Mouse (Mus musculus): ENCODE measurements at regions not wholly inside any gene's neighbourhood (a gene's known extent, or its start where the extent isn't known, plus 50 kb on each side); places are given as distances from the start of the nearest gene placed in this dataset.
"Not testable (repeated sequence)": the region's sequence is repeated elsewhere in the genome, so short reads cannot be mapped to it uniquely, and the experiment has no call there.

DNA sequence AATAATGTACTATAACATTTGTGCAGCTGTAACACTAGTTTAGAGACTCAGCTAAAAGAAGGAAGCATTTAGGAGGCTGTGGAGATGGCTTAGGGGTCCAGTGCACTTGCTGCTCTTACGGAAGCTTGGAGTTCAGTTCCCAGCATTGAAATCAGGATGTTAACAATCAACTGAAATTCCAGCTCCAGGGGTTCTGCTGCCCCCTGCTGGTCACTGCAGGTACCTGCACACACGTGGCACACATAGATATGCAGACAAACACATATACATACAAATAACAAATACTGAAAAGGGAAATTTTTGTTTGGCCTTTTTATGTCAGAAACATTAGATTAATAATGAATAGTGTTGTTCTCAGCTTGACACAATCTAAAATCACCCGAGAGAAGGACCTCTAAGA lies 322.5 kb downstream of the Ajap1 start:
- no peak for DNase-seq (ENCODE audit: inconsistent ontology term)

DNA sequence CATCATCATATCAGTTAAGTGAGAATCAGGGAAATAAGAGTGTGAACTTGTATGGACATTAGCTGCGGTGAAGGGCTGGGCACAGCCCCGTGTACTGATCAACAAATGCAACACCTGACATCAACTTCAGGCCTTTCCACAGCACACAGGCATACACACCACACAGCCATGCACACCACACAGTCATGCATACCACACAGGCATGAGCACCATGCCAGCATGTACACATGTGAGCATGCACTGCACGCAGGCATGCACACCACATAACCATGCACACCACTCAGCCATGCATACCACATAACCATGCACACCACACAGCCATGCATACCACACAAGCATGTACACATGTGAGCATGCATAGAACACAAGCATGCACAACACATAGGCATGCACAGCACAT lies 325.0 kb downstream of the Ajap1 start:
- no peak for DNase-seq (ENCODE audit: inconsistent ontology term)

DNA sequence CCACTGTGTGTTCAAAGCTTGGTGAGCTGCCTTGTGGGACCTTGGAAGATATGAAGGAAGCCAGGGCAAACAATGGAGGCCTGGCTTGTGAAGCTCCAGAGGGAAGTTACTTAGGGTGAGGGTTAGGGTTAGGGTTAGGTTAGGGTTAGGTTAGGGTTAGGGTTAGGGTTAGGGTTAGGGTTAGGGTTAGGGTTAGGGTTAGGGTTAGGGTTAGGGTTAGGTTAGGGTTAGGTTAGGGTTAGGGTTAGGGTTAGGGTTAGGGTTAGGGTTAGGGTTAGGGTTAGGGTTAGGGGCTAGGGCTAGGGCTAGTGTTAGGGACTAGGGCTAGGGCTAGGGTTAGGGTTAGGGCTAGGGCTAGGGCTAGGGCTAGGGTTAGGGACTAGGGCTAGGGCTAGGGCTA lies 329.7 kb downstream of the Ajap1 start:
- not testable (repeated sequence) for DNase-seq (ENCODE audit: inconsistent ontology term)

DNA sequence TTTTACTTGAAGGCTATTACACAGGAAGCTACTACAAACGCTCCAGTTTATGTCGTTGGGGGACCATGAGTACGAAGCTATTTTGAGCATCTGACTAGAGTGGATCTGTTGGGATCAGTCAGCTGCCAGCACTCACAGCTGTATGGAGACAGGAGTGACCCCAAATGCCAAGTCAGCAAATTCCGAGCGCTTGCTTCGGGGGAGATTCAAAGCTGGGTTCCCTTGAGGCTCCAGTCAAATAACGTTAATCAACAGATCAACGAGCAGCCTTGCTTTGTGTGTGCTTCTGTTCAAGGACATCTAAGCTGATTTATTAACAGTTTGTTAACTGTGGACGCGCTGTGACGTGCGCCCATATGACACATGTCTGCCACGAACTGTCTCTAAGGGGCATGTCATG lies 349.5 kb downstream of the Ajap1 start:
- DNase-seq (ENCODE audit: inconsistent ontology term) = peak; percentile 9

DNA sequence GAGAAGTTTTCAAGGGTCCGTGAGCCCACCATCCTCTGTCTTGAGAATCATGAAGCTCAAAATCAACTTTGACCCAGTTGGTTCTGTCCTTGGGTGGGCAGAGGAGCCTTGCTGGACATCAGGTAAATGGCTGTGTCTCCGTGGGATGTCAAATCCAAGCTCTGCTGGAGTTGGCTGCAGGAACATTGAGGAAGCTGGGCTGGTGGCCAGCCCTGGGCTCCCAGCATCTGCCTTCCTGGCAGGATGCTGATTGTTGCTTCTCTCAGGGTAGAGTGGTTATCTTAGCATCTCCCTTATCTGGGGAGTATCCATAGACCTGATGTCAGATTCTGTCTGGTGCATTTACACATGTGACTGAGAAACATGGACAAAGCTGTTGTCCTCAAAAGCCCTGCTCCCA lies 353.3 kb downstream of the Ajap1 start:
- DNase-seq (ENCODE audit: inconsistent ontology term) = no peak

DNA sequence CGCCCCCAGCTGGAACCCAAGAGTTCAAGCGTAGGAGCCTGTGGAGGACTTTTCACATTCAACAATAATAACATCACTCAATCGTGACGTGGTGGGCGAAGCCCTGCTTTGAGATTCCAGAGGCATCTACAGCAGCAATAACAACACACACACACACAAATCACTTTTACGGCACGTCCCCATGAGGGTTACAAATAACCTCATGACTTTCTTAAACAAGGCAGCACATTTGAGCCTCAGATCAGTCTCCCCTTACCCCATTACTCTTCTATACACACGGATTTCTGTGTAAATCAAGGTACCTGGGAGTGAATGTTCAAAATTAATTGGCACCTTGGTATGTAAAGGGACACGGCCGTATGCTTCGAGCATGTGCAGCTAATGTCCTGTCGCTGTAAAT lies 354.4 kb downstream of the Ajap1 start:
- DNase-seq (ENCODE audit: inconsistent ontology term) = no peak

DNA sequence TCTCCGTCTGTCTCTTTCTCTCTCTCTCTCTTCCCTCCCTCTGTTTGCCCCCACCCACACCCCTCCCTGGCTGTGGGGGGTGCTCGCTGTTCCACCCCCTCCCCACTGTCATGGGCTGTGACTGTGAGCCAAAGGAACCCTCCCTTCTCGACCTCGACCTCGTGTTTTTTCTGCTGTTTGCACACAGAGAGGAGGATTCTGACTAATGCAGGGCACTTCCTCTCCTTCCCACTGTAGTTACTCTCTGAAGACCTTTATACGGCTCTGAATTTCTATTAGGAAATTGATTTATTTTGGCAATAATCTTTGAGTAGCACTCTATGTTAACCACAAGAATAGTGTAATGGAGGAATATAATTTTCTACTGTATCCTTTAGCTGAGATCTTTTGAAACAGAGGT lies 362.1 kb downstream of the Ajap1 start:
- no peak for DNase-seq (ENCODE audit: inconsistent ontology term)

DNA sequence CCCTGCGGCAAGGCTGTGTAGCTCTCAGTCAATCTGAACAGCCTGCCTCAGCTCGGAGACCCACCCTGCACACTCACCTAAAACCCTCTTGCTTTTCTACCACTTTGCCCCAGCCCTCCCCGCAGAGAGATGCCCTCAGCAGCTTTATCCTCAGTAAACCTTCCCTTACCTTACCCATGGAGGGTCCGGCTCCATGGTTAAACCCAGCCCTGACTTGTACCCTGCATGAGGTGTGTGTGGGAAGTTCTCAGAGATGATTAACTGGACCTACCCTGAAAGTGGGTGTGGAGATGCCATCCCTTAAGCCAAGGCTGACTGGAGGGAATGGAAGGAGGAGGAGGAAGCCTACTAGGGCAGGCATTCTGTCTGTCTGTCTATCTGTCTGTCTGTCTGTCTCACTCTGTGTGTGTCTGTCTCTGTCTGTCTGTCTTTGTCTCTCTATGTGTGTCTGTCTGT lies 362.9 kb downstream of the Ajap1 start:
- DNase-seq (ENCODE audit: inconsistent ontology term) = no peak

DNA sequence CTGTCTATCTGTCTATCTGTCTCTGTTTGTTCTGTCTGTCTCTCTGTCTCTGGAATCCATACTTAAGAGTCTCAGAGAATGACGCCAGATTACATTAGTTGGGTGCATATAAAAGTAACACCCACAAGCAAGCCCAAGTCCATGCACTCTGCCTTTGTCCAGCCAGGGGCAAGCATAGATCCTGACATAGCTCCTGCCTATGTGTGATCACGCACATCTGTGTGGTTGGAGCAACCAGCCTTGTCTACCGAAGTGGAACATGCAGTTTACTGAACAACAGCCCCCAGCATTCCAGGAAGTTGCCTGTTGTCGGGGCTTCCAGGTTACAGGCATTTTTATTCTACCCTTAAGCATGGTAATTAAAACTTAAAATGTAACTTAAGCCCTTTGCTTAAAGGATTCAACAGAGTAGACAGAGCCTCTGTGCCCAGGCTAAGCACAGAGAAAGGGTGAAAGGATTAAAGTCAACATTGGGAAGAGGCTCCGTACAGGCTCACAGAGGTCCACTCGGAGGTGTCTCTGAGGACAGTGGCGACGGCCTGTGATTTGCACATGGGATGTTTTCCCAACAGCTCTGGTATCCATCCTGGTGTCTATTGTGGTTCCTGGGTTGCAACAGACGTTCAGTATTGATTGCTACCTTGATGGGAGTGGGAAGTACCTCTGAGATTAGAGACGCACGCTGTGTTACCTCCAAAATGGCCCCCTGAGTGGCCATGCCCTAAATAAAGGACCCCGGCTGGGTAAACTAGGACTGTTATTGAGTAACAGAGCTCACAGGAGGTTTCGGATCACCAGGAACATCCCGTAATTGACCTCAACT lies 363.6 kb downstream of the Ajap1 start:
- no peak for DNase-seq (ENCODE audit: inconsistent ontology term)

DNA sequence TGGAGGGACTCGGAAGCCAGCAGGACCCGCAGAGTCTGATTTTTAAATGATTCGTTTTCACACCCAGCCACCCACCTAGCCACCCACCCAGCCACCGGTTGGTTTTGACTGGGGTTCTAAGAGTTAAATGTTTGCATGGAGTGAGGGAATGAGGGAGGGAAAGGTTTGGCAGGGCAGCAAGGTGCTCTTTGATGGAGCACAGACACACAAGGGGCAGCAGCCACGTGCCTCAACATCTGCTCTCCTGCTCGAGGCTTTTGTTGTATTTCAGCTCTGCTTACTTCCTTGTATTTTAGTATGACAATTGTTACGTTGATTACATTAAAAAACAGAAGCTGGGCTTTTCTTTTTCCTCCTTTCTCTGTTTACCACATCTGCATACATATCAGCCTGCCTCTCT lies 367.6 kb downstream of the Ajap1 start:
- DNase-seq (ENCODE audit: inconsistent ontology term) = no peak

DNA sequence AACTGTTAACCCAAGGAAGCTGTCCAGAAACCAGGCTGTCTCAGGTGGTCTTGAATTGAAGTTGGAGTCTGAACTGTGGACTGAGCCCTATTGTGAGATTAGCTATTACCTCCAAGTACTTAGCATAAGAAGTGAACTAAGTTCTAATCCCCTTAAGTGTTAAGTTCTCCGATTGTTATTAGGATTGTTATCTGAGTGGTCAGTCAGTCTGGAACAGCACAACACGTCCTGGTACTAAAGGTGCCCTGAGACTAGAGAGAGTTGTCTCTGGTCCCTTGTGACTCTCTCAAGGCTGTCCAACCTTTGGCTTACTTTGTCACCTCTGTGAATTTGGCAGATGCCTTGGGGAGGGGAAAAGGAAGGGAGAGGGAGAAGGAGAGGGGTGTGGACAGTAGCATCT lies 369.0 kb downstream of the Ajap1 start:
- no peak for DNase-seq (ENCODE audit: inconsistent ontology term)

DNA sequence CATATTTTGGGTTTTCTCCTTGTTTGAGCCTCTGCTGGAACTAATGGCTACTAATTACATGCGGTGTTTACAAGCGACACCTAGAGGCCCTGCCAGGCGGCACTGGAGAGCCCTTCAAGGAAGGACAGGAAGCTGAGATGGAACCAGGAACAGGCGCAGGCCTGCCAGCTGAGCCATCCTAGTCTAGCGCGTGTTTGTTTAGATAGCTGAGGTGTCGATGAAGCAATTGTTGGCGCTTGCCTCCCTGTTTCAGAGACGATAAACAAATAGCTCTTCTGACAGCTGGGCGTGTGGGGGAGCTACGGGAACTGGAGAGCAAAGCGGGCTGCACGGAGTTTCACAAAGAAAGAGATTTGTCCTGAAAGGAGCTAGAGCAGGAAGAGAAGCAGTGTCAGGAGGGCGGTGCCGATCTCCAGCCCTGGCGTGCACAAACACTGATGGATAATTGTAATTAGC lies 372.3 kb downstream of the Ajap1 start:
- peak; percentile 24 for DNase-seq (ENCODE audit: inconsistent ontology term)

DNA sequence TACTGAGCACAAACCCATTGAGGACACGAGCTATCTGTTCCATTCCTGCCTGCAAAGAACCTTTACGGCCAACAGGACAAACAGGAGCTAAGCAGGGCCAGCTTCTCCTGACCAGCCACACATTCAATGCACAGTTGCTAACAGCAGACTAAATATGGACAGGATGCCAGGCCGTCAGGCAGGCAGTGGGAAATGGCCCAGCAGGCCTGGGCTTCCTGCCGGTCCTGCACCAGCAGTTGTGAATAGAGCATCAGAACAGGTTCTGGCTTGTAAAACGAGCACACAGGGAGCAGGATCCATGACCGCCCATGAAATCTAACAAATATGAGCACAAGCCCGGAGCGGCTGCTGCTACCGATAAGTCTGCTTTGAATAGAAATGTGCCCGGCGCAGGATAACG lies 384.0 kb downstream of the Ajap1 start:
- no peak for DNase-seq (ENCODE audit: inconsistent ontology term)

DNA sequence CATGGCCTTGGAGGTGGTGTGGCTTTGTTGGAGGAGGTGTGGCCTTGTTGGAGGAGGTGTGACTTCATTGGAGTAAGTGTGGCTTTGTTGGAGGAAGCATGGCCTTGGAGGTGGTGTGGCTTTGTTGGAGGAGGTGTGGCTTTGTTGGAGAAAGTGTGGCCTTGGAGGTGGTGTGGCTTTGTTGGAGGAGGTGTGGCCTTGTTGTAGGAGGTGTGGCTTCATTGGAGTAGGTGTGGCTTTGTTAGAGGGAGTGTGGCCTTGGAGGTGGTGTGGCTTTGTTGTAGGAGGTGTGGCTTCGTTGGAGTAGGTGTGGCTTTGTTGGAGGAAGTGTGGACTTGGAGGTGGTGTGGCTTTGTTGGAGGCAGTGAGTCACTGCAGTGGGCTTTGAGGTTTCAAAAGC lies 385.0 kb downstream of the Ajap1 start:
- DNase-seq (ENCODE audit: inconsistent ontology term) = no peak

DNA sequence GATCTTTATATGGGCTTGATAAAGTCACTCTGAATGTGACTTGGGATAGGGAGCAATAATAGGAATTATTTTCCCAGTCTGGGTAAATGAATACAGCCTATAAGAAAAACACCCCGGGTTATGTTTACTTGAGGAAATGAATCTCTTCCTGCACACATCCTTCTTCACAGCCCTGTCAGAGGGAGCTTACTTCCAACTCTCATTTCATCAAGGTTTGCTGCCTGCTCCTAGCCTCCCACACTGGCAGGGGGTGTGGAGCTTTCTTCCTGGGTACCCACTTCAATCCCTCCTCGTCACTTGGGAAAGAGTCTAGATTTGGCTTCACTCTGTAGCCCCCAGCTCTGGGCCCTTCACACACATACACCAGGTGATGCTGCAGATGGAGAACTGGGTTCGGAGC lies 389.5 kb downstream of the Ajap1 start:
- DNase-seq (ENCODE audit: inconsistent ontology term) = no peak

DNA sequence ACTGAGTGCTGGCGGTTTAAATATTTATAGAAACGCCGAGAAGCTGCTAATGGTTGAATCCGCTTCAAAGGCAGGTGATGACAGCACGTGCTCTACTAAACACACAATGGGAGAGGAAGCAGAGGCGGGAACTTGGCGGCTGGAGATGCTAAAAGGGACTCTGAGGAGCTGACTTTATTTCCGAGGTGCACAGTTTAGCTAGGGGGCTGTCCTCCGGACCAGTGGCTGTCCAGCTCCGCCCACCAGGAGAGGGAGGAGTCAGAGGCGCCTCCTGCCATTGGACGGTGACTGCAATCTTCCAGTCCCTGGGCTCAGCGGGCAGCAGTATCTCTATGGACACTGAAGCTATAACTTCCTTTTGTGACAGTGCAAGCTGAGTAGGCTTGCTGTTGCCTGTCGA lies 400.4 kb downstream of the Ajap1 start:
- no peak for DNase-seq (ENCODE audit: inconsistent ontology term)

DNA sequence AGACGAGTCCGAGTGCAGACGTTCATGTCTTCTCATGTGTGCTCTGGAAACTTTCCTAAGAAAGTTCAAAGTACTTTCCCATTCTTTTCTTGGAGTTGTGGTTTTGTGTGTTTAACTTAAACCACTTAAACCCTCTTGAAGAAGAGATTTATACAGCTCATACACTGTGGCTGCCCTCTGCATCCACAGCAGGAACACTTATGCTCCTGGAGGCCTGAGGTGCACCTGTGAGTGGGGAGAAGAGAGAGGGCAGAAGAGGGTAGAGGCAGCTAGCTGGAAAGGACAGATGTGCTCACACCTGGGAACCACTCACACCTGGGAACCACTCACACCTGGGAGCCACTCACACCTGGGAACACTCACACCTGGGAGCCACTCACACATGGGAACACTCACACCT lies 408.0 kb downstream of the Ajap1 start:
- DNase-seq (ENCODE audit: inconsistent ontology term) = no peak

DNA sequence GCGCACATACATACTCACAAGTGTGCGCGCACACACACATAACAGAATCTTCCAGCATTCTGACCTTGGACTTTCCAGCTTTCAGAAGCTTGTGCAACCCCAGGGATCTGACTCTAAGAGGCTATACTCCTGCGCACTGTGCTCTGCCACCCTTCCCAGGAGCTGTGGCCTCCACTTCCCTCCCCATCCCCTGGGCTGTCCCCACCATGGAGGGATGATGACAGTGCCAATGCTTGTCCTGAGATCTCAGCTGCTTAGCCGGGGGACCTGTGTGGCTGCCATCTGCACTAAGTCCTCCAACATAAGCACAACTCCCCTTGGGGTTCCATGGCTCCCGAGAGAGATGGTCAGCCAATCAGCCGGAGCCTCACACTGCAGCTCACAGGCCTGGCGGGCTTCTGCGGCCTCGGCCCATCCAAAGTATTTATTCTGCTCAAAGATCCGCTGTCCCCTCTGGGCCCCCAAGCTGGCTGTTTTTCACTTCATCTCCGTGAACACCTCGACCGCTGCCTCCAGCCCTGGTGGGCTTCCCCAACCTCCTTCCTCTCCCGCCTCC lies 412.3 kb downstream of the Ajap1 start:
- no peak for DNase-seq (ENCODE audit: inconsistent ontology term)

DNA sequence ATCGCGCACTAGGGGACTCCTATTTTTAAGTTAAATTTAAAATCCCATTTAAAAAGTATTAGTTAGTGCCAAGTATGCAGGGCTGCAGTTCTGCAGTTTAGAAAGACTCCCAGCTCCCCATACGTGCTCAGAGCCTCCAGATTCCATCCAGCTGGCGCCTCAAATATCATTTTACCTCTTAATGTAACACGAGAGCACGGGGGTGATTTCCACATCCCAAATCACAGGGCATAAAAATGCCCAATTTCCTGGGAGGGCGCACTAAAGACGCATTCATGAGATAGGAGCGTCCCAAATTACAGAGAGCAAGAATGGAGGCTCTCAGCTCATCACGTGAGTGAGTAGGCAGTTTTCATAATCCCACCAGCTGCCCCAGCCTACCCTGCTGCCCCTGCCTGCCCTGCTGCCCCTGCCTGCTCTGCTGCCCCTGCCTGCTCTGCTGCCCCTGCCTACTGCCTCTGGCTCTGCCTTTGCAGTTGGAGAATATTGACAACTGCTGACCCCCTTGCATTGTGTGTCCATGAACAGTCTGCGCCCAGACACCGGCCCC lies 414.1 kb downstream of the Ajap1 start:
- DNase-seq (ENCODE audit: inconsistent ontology term) = no peak

DNA sequence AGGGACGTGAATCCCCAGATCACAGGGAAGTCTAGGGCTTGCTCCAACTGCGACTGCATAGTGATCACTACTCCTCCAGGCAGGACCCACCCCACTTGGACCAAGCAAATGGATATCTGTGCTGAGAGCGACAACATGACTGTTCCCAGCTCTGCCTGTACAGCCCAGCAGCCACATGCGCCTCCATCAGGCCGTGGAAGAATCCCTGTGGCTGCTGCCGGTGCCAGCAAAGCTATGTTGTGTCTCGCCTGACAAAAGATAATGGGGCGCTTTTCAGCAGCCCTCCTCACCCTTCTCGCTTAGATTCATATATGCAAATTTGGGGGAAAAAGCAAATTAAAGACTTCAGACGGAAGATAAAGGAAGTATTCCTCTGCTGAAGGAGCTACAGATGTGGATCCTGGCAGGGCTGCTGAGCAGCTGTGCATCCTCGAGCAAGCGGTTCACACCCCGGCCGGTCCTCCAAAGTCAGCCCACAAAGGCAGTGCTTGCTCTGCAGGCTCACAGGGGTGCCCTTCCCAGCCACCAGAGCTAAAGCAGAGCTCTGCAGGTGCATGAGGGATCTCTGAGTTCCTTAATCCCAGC lies 418.5 kb downstream of the Ajap1 start:
- DNase-seq (ENCODE audit: inconsistent ontology term) = no peak

DNA sequence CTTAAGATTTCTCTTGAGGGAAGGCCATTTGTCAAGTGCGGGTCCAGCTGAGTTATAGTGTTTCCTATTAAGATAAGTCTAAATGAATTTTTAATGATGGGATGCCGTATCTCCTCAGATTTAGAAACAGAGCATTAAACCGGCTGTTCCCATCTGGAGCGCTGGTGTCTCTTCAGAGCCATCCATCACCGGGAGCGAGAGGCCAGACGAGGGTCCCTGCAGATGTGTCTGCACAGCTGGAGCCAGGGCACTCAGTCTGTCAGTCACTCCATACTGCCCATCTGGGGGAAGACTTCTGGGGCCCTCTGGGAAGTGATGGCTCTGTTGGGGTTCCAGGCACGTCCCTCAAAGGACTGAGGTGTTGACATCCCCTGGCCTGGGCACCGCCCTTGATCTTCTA lies 419.2 kb downstream of the Ajap1 start:
- DNase-seq (ENCODE audit: inconsistent ontology term) = no peak

DNA sequence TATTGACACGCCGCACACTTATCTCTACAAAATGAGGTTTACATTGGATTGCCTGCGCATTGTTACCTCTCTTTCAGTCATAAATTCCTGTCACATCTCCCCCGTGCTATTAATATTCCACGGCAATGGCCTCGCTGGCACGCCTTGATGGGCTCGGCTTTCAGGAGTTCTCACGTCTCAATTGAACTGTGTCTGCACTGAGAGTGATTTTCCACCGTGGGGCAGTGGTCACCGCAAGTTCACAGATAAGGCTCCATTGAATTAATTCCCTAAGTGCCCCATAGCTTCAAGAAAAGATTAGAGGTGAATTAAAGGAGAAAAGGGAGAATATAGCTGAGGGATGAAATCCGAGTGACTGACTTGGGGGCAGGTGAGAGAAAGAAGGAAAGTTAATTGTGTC lies 424.5 kb downstream of the Ajap1 start:
- DNase-seq (ENCODE audit: inconsistent ontology term) = no peak

DNA sequence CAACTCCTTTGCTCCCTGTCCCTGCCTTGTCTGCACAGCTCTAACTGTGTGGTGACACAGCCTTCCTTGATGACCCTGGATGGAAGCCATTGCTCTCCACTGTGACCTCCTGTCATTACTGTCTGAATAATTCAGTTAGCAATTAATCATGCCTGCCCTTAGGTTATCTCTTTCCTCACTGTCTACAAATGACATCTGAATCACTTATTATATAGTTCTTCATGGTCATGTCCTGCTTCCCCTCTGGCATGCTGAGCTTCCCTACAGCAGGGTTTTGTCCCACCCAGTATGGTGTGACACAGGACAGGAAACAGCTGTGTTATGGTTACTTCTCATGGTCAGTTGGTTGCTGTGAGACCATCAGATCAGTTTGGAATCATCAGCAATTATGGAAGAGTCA lies 458.9 kb downstream of the Ajap1 start:
- DNase-seq (ENCODE audit: inconsistent ontology term) = no peak

All from Muller cell, postnatal 12 days (primary cell).